Mouse (Mus musculus) brain, embryonic 14.5 days (tissue): ENCODE measurements around the gene Coq5.

ENCODE experiments used
- CTCF ChIP-seq: fragments of 200-500 bp; IDR thresholded peaks from 2 replicates; pipeline ENCODE4 v1.5.1; 2012; ENCODE audit warnings: inconsistent platforms, mild to moderate bottlenecking, moderate library complexity, borderline replicate concordance; ENCODE audit not compliant: insufficient read depth, insufficient read length; ENCODE audit errors: extremely low read depth
- POLR2A ChIP-seq: fragments of 200-500 bp; IDR thresholded peaks from 2 replicates; pipeline ENCODE4 v1.6.1; 2012; ENCODE audit warnings: mild to moderate bottlenecking, inconsistent platforms, borderline replicate concordance; ENCODE audit not compliant: poor library complexity, insufficient read depth, insufficient read length, severe bottlenecking; ENCODE audit errors: extremely low read depth

DNA sequence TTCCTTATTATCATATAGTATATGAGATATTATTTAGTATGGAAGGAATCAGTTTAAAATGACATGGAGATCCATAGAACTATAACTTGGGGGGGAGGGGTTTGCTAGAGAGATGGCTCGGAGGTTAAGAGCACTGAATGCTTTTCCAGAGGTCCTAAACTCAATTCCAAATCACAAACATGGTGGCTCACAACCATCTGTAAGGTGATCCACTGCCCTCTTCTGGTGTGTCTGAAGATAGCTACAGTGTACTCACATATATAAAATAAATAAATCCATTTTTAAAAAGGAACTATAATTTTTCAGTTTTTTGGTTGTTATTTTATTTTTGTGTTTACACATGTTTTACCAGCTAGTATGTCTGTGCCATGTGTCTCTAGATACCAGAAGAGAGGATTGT, 5.1 kb upstream of the Coq5 start:
- TF ChIP-seq POLR2A (no peak), CTCF (no peak)
